Mouse (Mus musculus) small intestine, adult 2 months (tissue): ENCODE measurements at regions not wholly inside any gene's neighbourhood (a gene's known extent, or its start where the extent isn't known, plus 50 kb on each side); places are given as distances from the start of the nearest gene placed in this dataset.

Source experiments
- H3K27ac ChIP-seq: fragments of 200-500 bp; 2 replicates; pipeline ENCODE4 v1.5.1; 2012; ENCODE audit warnings: low read depth, low read length, control low read depth, inconsistent platforms; ENCODE audit not compliant: insufficient read depth
- H3K27me3 ChIP-seq: fragments of 200-500 bp; 2 replicates; pipeline ENCODE4 v1.6.1; 2012; ENCODE audit warnings: mild to moderate bottlenecking, moderate library complexity, low read length, inconsistent platforms; ENCODE audit not compliant: control insufficient read depth, insufficient read depth
- H3K36me3 ChIP-seq: fragments of 200-500 bp; 2 replicates; pipeline ENCODE4 v1.6.1; 2012; ENCODE audit warnings: mild to moderate bottlenecking, low read length, control low read depth, inconsistent platforms; ENCODE audit not compliant: control insufficient read depth, insufficient read depth
- H3K4me1 ChIP-seq: fragments of 200-500 bp; 2 replicates; pipeline ENCODE4 v1.6.1; 2012; ENCODE audit warnings: low read length, inconsistent platforms, mixed read lengths; ENCODE audit not compliant: control insufficient read depth, insufficient read depth, insufficient read length
- H3K4me3 ChIP-seq: fragments of 200-500 bp; 2 replicates; pipeline ENCODE4 v1.5.1; 2012; ENCODE audit warnings: low read depth, mild to moderate bottlenecking, control low read depth, inconsistent platforms, low read length, moderate library complexity
- CTCF ChIP-seq: fragments of 200-500 bp; IDR thresholded peaks from 2 replicates; pipeline ENCODE4 v1.5.1; 2012; ENCODE audit warnings: low read depth, mild to moderate bottlenecking, control low read depth, inconsistent platforms, low read length, moderate library complexity, mixed read lengths; ENCODE audit not compliant: insufficient replicate concordance, insufficient read length; ENCODE audit errors: extremely low read depth
- POLR2A ChIP-seq: fragments of 200-500 bp; IDR thresholded peaks from 2 replicates; pipeline ENCODE4 v1.6.1; 2012; ENCODE audit warnings: low read depth, mild to moderate bottlenecking, control low read depth, inconsistent platforms, low read length, moderate library complexity
- WGBS: fragments of 180-500 bp; shearing (Covaris S2); methylation state at CpG from one replicate; pipeline ENCODE4 v1.1.7; 2018; 5-methylcytosine and 5-hydroxymethylcytosine counted together

GRCm38 (mm10) chr4:57362652-57363051 is 61.0 kb upstream of the Ptpn3 start:
- Histone ChIP-seq H3K27me3 (no peaks in the 10 kb centered on the region), H3K36me3 (no peaks in the 10 kb centered on the region), H3K4me3 (no peak overlapping the region), H3K27ac (no peak overlapping the region), H3K4me1 (peaks cover 4% of the 10 kb centered on the region; the same call in 1 of the 2 replicates)
- WGBS = 35% methylated on average over 8 of the region's 8 CpGs
- TF ChIP-seq CTCF (no peak), POLR2A (no peak)

- H3K4me1 ChIP-seq = no peaks in the 10 kb centered on the region
- H3K36me3 ChIP-seq = no peaks in the 10 kb centered on the region
- TF ChIP-seq POLR2A (no peak), CTCF (peak; percentile 77; the same call in 1 of the 2 replicates)
- H3K27me3 ChIP-seq = no peaks in the 10 kb centered on the region
- WGBS = 12% methylated on average over 12 of the region's 12 CpGs
- no peak overlapping the region for H3K4me3 ChIP-seq
- no peak overlapping the region for H3K27ac ChIP-seq
Observed at GRCm38 (mm10) chr4:57369736-57370373, 64.2 kb upstream of the Palm2 start.

GRCm38 (mm10) chr4:57377872-57378271 is 56.2 kb upstream of the Palm2 start:
- WGBS = 43% methylated on average over 5 of the region's 5 CpGs
- H3K27me3 ChIP-seq = no peaks in the 10 kb centered on the region
- no peak overlapping the region for H3K27ac ChIP-seq
- no peak overlapping the region for H3K4me3 ChIP-seq
- no peaks in the 10 kb centered on the region for H3K4me1 ChIP-seq
- no peak for TF ChIP-seq POLR2A
- no peak for TF ChIP-seq CTCF
- no peaks in the 10 kb centered on the region for H3K36me3 ChIP-seq

GRCm38 (mm10) chr4:57380063-57380800 is 53.8 kb upstream of the Palm2 start:
- TF ChIP-seq POLR2A (no peak), CTCF (no peak)
- H3K27ac ChIP-seq = no peak overlapping the region
- H3K4me3 ChIP-seq = no peak overlapping the region
- H3K4me1 ChIP-seq = no peaks in the 10 kb centered on the region
- H3K36me3 ChIP-seq = no peaks in the 10 kb centered on the region
- 64% methylated on average over 9 of the region's 9 CpGs for WGBS
- H3K27me3 ChIP-seq = no peaks in the 10 kb centered on the region

GRCm38 (mm10) chr4:57381306-57381705 is 52.7 kb upstream of the Palm2 start:
- TF ChIP-seq CTCF (no peak), POLR2A (no peak)
- 80% methylated on average over 4 of the region's 4 CpGs for WGBS

More at GRCm38 (mm10) chr4:57381306-57381705, 52.7 kb upstream of the Palm2 start:
- Histone ChIP-seq H3K4me3 (no peak overlapping the region), H3K27me3 (no peaks in the 10 kb centered on the region), H3K36me3 (no peaks in the 10 kb centered on the region), H3K27ac (no peak overlapping the region), H3K4me1 (no peaks in the 10 kb centered on the region)
